Mouse (Mus musculus) liver, postnatal 0 days (tissue): ENCODE data around the gene Anapc5.

Experiments
- CTCF ChIP-seq: sonication (generic); IDR thresholded peaks from 2 replicates; pipeline ENCODE4 v1.5.1; 2016; ENCODE audit warnings: antibody characterized with exemption, low read depth
- EP300 ChIP-seq: IDR thresholded peaks from 2 replicates; pipeline ENCODE4 v1.6.1; 2016; ENCODE audit warnings: antibody characterized with exemption, low read depth, mild to moderate bottlenecking

DNA sequence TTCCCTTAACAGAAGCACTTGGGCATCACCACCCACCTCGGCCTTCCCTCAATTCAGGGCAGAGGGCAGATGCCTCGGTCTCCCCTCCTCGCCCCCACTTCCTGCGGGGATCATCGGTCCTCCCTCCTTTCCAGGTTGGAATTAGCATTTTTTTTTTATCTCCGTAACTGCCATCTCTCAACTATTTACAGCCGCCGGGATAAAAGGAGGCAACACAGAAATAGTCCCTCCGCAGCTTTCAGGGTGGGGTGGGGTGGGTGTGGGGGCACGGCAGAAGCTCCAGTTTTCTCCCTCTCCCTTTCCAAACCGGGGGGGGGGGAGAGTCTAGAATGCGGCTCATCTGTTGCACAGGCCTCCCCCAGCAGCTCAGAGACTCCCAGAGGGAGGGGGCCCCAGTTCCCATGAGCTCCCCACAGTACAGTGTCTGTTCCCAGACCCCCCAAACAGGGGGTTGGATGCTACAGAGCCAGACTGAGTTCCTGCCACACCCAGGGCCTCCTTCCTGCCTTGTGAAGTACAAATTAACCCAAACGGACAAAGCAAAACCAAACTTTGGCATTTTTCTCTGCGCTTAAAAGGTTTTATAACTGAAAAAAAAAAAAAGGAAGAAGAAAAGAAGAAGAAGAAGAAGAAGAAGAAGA lies 45.4 kb downstream of the Anapc5 start:
- TF ChIP-seq CTCF: no peak
- no peak for TF ChIP-seq EP300
